Mouse (Mus musculus) kidney, adult 2 months (tissue): ENCODE measurements at regions not wholly inside any gene's neighbourhood (a gene's known extent, or its start where the extent isn't known, plus 50 kb on each side); places are given as distances from the start of the nearest gene placed in this dataset.

ENCODE experiments used
- CTCF ChIP-seq: fragments of 200-500 bp; conservative IDR thresholded peaks from 2 replicates; pipeline ENCODE4 v1.5.1; 2011; ENCODE audit warnings: low read depth, mild to moderate bottlenecking, control low read depth, low read length, moderate library complexity, mixed read lengths; ENCODE audit not compliant: insufficient read depth, insufficient read length
- POLR2A ChIP-seq: fragments of 200-500 bp; IDR thresholded peaks from one replicate; pipeline ENCODE4 v1.6.1; 2011; ENCODE audit warnings: low read depth, low read length, control low read depth

- TF ChIP-seq CTCF = no peak
- TF ChIP-seq POLR2A = no peak
These were observed 182.1 kb downstream of the Atxn7l3b start for GRCm38 (mm10) chr10:112746683-112747082.
